Mouse (Mus musculus): ENCODE measurements around the gene Olfr212.
"Not testable (repeated sequence)": the region's sequence is repeated elsewhere in the genome, so short reads cannot be mapped to it uniquely, and the experiment has no call there.

Gene Olfr212

DNA sequence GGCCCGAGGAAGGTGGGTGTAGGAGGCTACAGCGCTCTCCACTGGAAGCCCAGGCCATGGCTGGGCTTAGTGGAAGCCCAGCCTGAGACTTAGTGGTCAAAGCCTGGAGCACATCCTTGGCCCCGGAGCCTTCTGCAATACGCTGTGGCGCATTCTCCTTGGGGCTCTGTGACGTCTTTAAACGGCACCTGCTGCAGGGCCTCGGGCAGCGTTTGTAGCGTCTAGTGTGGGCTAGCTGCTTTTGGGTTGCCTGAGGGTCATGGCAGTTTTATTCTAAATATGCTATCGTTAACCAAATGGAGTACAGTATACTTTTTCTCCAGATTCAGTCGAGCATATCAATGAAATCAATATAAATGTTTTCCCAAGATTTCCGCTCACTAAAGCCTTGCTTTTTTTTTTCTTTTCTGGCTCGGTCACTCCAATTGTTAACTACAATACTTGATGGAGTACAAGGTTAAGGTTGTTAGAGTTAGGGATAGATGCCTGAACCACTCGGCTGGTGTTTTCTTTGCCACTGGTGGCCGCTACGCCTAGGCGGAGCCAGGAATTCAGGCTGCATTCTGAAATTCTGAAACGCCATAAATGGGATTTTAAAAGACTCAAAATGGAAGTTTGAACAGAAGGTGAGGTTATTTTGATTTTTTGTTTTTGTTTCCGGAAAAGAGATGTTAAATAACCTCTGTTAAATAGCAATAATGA is at the start of gene Olfr212:
Gene Olfr212 (plus strand): TSS at position 215 of the 702 bp plus-strand sequence.
- not testable (repeated sequence) for DNase-seq (ENCODE audit: low read depth)

DNA sequence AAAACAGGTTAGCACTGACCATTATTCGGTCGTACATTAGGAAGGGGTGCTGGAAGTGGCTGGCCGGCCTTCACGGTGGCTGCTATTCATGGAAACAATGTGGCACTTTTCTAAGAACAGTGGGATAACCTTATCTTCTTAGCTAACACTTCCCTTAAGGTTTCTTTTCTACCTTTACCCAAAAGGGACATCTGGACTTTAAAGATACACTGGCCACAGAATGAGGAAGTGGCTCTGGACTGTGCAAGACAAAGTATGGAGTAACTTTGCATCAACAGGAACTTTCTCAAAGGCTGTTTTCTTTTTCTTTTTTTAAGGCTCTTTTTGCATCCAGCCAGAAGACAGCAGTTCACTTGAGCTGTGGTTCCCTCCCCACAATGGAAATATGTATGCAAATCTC is 47.6 kb upstream of the Olfr212 start:
- DNase-seq (ENCODE audit: low read depth) = no peak

DNA sequence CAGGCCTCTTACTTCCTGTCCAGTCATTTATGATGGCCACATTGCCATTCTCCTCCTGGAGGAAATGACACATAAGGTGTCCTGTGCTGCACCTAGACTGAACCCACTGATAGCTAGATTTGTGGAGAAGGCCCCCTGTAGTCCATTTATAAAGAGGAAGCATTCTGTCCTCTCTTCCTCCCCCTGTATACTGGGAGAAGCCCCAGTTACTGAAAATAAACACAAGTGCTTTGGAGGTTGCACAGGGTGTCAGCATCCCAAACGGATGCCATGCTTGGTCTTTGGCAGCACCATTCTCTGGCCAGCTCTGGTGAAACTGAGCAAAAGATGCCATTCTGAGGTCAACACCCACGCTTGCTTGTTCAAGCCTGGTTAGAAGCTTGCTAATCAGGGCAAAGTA is 47.1 kb upstream of the Olfr212 start:
- DNase-seq (ENCODE audit: low read depth) = no peak

DNA sequence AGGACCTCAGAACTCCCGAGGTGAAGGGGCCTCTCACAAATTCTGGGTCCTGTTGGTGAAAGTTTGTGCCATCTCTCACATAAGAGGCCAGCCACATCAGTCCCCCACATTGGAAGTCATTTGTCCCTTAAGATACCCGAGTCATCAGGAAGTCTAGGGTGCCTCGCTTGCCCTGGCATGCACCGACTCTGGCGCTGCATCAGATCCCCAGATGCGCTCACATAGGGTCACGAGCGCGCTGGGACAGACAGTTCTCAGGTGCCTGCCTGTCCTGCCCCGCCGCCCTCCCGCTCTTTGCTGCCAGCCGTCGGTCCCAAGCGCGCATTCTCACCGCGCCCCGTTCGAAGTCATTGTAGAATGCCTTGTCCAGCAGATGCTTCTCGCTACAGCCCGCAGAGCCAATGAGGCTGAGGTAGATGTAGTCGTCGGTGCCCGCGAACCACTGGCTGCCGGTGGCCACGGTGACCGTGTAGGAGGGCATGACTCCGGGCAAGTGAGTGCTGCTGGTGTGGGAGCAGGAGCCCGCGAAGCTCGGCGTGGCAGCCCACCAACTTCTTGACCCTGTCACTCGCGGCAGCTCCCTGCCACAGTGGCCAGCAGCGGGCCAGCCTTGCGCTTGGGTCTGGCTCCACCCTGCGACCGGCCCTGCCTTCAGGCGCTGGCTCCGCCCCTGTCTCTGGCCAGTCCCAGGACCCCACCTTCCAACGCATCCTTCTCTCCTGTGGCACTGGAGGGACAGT is 45.6 kb upstream of the Olfr212 start, which contains the start of gene Alox5:
Gene Alox5 (minus strand): TSS at position 635 of the 740 bp plus-strand sequence.
- no peak for DNase-seq (ENCODE audit: low read depth)

DNA sequence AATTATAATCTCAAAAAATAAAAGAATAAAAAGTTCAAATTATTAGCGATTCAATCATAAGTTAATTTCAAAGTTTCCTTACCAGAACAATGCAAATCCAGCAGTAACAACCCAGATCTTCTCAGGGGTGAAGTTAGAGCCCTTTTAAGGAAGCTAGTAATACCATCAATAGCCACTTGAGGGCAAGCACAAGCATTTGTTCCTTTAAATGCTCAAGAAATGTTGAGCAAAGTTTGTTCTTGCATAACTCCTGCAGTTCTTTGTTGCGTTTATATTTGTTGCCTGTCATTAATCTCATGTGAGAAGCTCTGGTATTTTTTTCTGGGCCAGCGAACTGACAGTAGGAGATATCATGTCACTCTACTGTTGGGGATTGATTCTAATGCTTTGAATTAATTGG is 38.2 kb upstream of the Olfr212 start:
- DNase-seq (ENCODE audit: low read depth) = no peak

DNA sequence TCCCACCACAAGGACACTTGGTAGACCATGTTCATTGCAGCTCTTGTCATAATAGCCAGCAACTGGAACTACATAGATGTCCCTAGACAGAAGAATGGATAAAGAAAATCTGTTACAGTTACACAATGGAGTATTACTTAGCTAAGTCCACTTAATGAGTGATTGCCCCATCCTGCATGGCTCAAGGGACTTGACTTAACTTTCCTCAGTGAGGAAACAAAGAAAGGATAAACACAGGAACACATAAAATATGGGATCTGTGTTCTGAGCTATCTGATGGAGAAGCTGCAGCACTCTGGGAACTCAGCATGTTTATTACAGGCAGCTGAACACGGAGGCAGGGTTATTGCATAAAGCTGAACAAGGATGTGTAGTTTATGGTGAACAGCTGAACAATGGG is 21.2 kb upstream of the Olfr212 start:
- no peak for DNase-seq (ENCODE audit: low read depth)

DNA sequence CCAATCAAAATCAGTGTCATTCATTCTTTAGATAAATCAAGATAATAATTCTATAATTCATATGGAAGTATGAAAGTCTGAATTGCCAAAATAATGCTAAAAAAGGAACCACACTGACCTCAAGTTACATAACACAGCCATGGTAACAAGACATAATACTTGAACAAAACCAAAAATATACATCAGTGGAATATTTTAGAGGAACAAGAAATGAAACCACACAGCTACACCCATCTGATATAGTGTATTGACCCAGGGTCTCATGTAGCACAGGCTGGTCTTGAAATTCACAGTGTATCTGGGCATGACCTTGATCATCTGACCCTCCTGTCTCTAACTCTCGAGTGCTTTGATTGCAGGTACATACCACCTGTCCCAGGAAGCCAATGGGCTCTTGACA is 19.5 kb upstream of the Olfr212 start:
- DNase-seq (ENCODE audit: low read depth) = no peak

DNA sequence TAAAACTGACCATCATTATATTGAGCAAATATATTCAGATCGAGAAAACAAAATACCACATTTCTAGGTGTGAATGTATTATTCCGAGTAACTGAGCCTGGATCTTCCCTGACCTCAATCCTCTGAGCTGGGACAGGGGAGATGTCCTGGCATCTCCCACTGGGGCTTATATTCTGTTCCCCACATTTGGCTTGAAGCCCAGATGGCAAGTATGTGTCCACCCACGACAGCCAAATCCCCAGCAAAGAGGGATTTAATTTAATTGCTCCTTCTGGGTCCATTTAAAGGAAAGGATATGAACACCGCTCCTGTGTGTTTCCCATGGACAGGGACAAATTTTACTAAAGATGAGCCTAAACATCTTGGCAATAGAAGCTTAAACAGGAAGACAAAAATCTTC is 17.5 kb upstream of the Olfr212 start, which contains the start of gene Olfr211:
Gene Olfr211 (plus strand): TSS at position 301 of the 400 bp plus-strand sequence.
- no peak for DNase-seq (ENCODE audit: low read depth)

DNA sequence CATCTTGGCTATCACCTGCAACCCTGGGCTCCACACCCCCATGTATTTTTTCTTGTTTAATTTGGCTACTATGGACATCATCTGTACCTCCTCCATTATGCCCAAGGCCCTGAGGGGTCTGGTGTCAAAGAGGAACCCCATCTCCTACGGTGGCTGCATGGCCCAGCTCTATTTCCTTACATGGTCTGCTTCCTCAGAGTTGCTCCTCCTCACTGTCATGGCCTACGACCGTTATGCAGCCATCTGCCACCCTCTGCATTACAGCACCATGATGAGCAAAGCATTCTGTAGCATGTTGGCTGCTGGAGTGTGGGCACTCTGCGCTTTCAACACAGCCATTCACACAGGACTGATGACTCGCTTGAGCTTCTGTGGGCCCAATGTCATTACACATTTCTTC is 12.6 kb upstream of the Olfr212 start:
- DNase-seq (ENCODE audit: low read depth) = no peak

DNA sequence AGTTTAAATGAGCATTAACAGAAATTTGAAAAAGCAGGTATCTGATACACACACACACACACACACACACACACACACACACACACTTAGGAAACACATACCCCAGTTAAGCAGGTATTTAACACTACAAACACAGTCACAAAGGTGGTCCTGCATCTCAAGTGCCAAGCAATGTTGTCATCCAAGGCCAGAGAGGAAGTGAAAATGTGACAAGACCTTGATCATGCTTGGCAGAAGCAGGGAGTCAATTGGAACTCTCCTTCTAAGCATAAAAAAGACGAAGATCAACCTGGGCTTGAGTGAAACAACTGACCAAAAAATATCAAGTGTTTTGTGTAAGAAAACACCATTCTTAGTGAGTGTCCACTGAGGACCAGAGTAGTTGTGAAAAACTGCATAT is 10.4 kb upstream of the Olfr212 start:
- no peak for DNase-seq (ENCODE audit: low read depth)

DNA sequence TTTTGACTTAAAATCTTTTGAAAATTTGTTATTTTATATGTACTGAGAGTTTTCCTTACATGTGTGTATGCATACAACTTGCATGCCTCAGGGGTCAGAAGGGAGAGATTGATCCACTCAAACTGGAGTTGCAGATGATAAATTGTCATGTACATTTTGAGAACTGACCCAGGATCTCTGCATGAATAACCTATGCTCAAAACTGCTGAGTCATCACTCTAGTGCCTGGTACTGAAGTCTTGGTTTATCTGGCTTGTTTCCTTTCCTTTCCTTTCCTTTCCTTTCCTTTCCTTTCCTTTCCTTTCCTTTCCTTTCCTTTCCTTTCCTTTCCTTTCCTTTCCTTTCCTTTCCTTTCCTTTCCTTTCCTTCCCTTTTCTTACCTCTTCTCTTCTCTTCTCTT is 8.5 kb downstream of the Olfr212 start:
- DNase-seq (ENCODE audit: low read depth) = no peak

DNA sequence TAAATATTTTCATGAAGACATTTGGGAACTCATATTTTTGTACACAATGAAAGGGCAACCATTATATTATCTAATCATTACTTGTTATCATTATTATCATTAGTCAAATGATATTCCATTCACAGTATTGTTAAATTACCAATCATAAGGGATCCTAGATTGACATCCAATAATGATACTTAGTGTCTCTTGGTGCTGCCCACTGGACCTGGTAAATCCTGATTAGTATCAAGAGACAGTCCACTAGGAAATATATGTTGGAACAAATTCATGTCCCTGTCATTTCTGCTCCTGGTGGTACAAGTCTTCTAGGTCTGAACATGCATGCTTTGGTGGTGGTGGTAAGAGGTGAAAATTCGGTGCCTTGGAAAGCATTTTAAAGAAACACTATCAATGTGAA is 31.8 kb downstream of the Olfr212 start, which contains the start of gene Olfr213:
Gene Olfr213 (plus strand): TSS at position 301 of the 400 bp plus-strand sequence.
- DNase-seq (ENCODE audit: low read depth) = no peak

DNA sequence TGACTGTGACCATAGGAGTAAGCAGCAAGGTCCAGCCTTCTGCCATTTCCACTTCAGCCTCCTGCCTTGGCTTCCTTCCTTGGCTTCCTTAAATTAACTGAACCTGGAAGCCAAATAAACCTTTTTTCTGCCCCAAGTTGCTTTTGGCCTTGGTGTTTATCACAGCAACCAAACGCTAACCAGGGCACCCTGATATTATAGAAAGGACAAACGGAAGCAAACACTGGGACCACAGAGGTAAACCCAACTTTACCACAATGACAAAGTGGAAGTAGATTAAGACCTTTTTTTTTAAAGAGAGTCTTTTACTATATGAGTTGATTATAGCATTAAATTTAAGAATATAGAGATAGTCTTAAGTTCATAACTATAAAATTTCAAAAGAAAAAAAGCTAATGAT is 36.2 kb downstream of the Olfr212 start:
- no peak for DNase-seq (ENCODE audit: low read depth)

DNA sequence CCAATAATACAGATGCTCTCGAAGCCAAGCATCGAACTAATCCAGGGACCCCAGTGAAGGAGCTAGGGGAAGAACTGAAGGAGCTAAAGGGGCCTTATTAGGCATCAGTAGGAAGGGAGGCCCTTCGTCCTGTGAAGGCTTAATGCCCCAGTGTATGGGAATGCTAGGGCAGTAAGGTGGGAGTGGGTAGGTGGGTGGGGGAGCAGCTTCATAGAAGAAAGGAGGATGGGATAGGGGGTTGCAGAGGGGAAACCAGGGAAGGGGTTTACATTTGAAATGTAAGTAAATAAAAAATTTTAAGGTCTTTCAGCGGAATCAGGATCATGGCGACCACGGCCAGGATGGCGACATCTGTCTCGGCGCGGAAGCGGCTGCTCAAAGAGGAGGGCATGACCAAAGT is 44.5 kb downstream of the Olfr212 start, which contains the start of gene Gm5580:
Gene Gm5580 (plus strand): TSS at position 301 of the 400 bp plus-strand sequence.
- not testable (repeated sequence) for DNase-seq (ENCODE audit: low read depth)

DNA sequence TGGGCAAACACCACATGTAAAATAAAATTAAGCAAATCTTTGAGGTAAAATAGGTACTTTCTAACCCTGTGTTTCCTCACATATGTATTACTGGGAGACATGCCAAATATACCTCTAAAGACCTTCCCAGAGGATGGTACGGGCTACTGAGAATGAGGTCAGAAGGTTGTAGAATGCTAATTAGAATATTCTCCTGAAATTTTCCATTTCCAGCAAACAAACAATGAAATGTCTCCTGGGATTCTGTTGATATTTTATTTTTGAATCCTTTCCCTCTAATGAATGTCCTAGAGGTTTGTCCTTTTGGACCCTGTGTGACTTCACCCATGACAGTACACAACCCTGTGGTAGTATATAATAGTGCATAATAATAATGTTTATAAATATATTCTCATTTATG is 47.6 kb downstream of the Olfr212 start, which contains the start of gene Olfr214:
Gene Olfr214 (plus strand): TSS at position 301 of the 400 bp plus-strand sequence.
- no peak for DNase-seq (ENCODE audit: low read depth)

DNA sequence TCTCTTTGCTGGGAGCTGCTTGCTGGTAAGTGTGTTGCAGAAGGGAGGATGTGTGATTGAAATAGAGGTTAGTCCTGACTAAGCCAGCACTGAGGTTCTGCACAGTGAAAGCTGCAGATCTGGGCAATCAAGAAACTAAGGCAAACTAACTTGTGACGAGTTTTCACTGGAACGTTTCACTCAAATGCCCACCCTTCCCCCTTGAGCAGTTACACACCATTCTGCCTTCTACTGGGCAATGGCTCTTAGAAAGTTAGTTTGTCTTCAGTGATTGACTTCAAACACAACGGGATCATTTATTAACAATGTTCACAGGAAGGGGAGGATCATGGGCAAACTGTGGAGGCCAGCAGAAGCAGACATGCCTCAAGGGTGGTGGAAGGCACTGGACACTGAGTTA is 48.6 kb downstream of the Olfr212 start:
- no peak for DNase-seq (ENCODE audit: low read depth)

All from induced T-regulatory cell, adult 2 months (primary cell).